Mouse (Mus musculus) intestine, embryonic 15.5 days (tissue): ENCODE data around the gene Ptger4. TPM values are rescaled to one million over a fixed set of nuclear protein-coding genes. Genes with fewer than 3 reads are reported as not detected.
"Not testable (repeated sequence)": the region's sequence is repeated elsewhere in the genome, so short reads cannot be mapped to it uniquely, and the experiment has no call there.

ENCODE experiments used
- ATAC-seq: fragments of 200-750 bp; cut with Nextera tagmentation; 2 replicates; pipeline ENCODE4 v1.8.0; 2017; ENCODE audit warnings: moderate TSS enrichment, moderate library complexity
- H3K27ac ChIP-seq: fragments of 300-500 bp; sonication (generic); 2 replicates; pipeline ENCODE4 v1.5.1; 2015; ENCODE audit warnings: mild to moderate bottlenecking, inconsistent platforms
- H3K27me3 ChIP-seq: fragments of 300-500 bp; sonication (generic); replicated peaks from 2 replicates; pipeline ENCODE4 v1.6.1; 2015; ENCODE audit warnings: inconsistent platforms
- H3K36me3 ChIP-seq: fragments of 300-500 bp; sonication (generic); 2 replicates; pipeline ENCODE4 v1.6.1; 2015; ENCODE audit warnings: inconsistent platforms
- H3K4me1 ChIP-seq: fragments of 300-500 bp; sonication (generic); replicated peaks from 2 replicates; pipeline ENCODE4 v1.6.1; 2015; ENCODE audit warnings: inconsistent platforms
- H3K4me2 ChIP-seq: fragments of 300-500 bp; sonication (generic); replicated peaks from 2 replicates; pipeline ENCODE4 v1.6.1; 2015; ENCODE audit warnings: mild to moderate bottlenecking, inconsistent platforms
- H3K4me3 ChIP-seq: fragments of 300-500 bp; sonication (generic); replicated peaks from 2 replicates; pipeline ENCODE4 v1.5.1; 2015; ENCODE audit warnings: inconsistent platforms
- H3K9ac ChIP-seq: fragments of 300-500 bp; sonication (generic); 2 replicates; pipeline ENCODE4 v1.6.1; 2015; ENCODE audit warnings: inconsistent platforms
- H3K9me3 ChIP-seq: fragments of 300-500 bp; sonication (generic); 2 replicates; pipeline ENCODE4 v1.6.1; 2016; ENCODE audit warnings: inconsistent platforms
- WGBS: fragments of 180-500 bp; shearing (Covaris S2); methylation state at CpG from one replicate; pipeline ENCODE4 v1.1.7; 2015; 5-methylcytosine and 5-hydroxymethylcytosine counted together
- polyA plus RNA-seq: library from polyadenylated mRNA; unstranded; fragments of >200 nt; fragmentation: Nextera tagmentation; extraction: Ambion mirVana; gene quantifications from 2 replicates; pipeline ENCODE4 v1.2.1, GENCODE M21; 2015

Ptger4 gene
- polyA plus RNA-seq, 1 experiment from 2014 or later: 5.4 TPM

DNA sequence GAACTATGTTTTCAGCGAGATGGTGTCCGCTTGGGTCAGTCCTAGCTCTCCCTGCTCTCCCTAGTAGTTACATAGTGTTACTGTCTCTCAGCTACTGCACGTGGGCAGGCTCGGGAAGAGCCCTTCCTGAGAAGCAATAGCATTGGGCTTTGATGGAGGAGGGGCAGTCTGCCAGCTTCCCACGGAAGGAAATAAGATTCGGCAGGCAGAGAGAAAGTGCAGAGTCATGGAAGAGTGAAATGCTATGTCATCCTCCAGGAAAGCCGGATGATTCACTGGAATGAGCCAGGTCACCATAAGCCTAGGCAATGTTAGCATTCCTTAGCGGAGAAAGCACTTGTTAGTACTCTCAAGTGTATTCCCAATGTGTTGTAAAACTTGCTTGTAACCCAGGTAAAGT lies 8.5 kb downstream of the Ptger4 start:
- H3K27ac ChIP-seq: no peak overlapping the region
- ATAC-seq: peak; percentile 40; the same call in 1 of the 2 replicates
- H3K4me1 ChIP-seq: no peaks in the 10 kb centered on the region
- no peak overlapping the region for H3K4me2 ChIP-seq
- no peak overlapping the region for H3K4me3 ChIP-seq
- WGBS: 31% methylated on average over 8 of the region's 8 CpGs
- H3K9me3 ChIP-seq: no peaks in the 10 kb centered on the region
- H3K27me3 ChIP-seq: no peaks in the 10 kb centered on the region
- H3K36me3 ChIP-seq: no peaks in the 10 kb centered on the region
- H3K9ac ChIP-seq: no peak overlapping the region

DNA sequence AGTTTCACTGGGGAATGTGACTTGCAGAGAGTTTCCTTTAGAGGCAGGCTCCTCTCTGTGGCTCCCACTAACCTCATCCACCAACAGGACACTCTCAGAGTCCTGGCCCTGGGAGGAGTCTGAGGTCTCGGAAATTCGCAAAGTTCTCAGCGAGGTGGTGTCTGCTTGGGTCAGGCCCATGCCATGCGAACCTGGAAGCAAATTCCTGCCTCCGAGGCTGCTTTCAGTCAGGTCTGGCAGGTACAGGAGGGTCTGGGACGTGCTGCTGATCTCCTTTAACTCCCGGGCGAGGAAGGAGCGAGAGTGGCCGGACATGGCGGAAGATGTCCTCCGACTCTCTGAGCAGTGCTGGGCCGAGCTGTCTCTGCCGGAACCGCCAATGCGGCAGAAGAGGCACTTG lies 9.3 kb downstream of the Ptger4 start:
- H3K36me3 ChIP-seq: no peaks in the 10 kb centered on the region
- no peaks in the 10 kb centered on the region for H3K4me1 ChIP-seq
- WGBS: 88% methylated on average over 16 of the region's 16 CpGs
- no peak overlapping the region for H3K4me3 ChIP-seq
- H3K27me3 ChIP-seq: no peaks in the 10 kb centered on the region
- no peak overlapping the region for H3K27ac ChIP-seq
- H3K9ac ChIP-seq: no peak overlapping the region
- H3K4me2 ChIP-seq: no peak overlapping the region
- no peak for ATAC-seq
- no peaks in the 10 kb centered on the region for H3K9me3 ChIP-seq

DNA sequence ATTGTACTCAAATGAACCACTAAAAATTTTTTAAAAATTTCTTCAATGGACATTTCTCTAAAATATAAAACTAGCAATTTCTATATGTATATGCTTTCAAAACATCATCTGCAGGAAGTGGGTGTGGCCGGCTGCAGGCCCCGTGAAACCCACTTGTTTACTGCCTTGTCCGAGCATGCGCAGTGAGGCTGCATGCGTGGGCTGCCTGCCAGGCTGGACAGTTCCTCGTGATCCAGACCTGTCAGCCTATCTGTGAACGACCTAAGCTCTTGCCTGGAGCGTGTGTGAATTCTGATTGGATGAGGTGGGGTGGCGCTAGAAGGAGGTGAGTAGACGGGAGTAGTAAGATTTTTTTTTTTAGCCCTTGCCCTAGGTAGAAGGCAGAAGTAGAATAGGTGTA lies 13.2 kb downstream of the Ptger4 start:
- H3K36me3 ChIP-seq, H3K27ac ChIP-seq, H3K9me3 ChIP-seq, H3K4me2 ChIP-seq, H3K9ac ChIP-seq, H3K4me3 ChIP-seq, H3K27me3 ChIP-seq, ATAC-seq, H3K4me1 ChIP-seq: not testable (repeated sequence)
- 81% methylated on average over 10 of the region's 10 CpGs for WGBS

DNA sequence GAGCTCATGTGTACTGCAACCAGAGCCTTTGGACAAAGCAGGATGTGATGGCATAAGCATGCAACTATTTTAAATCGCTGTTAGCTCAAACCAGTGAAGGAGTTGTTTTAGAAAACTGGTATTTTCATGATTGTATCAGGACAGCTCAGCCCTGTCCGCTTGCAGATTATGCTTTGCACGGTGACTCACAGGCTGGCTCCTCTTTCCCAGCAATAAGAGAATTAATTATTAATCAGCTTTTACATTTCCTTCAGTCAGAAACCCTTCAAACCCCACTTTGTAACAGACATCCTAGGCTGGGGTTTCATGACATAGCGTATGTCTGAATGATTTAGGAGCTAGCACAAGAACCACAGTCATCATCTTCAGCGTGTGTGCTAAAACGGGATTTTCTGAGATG lies 23.5 kb downstream of the Ptger4 start:
- peak; percentile 90 for ATAC-seq
- no peak overlapping the region for H3K9ac ChIP-seq
- H3K36me3 ChIP-seq: no peaks in the 10 kb centered on the region
- H3K4me3 ChIP-seq: no peak overlapping the region
- H3K27ac ChIP-seq: no peak overlapping the region
- 74% methylated on average over 6 of the region's 6 CpGs for WGBS
- no peak overlapping the region for H3K4me2 ChIP-seq
- no peaks in the 10 kb centered on the region for H3K27me3 ChIP-seq
- 0 out of 2 replicates have a peak, but pooled peaks cover 2% of the 10 kb centered on the region for H3K4me1 ChIP-seq
- H3K9me3 ChIP-seq: no peaks in the 10 kb centered on the region

DNA sequence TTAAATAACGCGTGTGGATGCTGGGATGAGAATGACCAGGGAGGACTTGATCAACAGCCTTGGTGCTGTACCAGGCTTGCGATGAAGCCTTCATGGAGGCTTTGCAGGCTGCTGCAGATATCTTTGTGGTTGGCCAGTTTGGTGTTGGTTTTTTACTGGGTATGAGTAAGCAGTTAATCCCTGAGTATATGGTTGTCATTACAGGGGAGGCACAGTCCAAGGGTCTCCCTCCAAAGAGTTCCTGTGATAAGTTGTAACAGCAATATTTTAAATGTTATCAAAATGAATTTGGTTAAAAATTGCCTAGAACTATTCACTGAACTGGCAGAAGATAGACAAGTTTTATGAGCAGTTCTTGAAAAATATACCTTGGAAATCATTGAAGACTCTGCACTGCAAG lies 34.9 kb downstream of the Ptger4 start:
- no peaks in the 10 kb centered on the region for H3K36me3 ChIP-seq
- WGBS: 89% methylated on average over 3 of the region's 3 CpGs
- no peak overlapping the region for H3K4me2 ChIP-seq
- H3K4me3 ChIP-seq: no peak overlapping the region
- no peaks in the 10 kb centered on the region for H3K9me3 ChIP-seq
- ATAC-seq: peak; percentile 77
- H3K9ac ChIP-seq: no peak overlapping the region
- H3K27ac ChIP-seq: no peak overlapping the region
- no peaks in the 10 kb centered on the region for H3K4me1 ChIP-seq
- H3K27me3 ChIP-seq: no peaks in the 10 kb centered on the region

DNA sequence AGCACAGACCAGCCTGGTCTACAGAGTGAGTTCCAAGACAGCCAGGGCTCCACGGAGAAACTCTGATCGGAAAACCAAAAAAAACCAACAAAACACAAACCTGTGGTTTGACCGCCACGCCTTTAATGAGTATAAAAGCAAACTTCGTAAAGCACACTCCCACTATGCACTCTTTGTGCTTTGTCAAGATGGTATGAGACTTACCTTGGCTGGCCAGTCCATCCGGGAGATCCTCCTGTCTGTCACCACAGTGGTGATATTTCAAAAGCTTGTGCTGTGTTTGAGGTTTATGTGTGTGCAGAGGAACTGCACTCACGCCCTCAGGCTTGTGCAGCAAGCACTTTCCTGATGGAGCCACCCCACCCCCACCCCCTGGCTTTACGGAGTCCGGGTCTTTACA lies 38.8 kb downstream of the Ptger4 start:
- Histone ChIP-seq H3K27me3 (no peaks in the 10 kb centered on the region), H3K4me3 (no peak overlapping the region), H3K9ac (no peak overlapping the region), H3K36me3 (no peaks in the 10 kb centered on the region; the same call in 1 of the 2 replicates), H3K27ac (no peak overlapping the region), H3K4me1 (no peaks in the 10 kb centered on the region), H3K9me3 (no peaks in the 10 kb centered on the region), H3K4me2 (no peak overlapping the region)
- WGBS: 78% methylated on average over 9 of the region's 9 CpGs
- ATAC-seq: no peak

DNA sequence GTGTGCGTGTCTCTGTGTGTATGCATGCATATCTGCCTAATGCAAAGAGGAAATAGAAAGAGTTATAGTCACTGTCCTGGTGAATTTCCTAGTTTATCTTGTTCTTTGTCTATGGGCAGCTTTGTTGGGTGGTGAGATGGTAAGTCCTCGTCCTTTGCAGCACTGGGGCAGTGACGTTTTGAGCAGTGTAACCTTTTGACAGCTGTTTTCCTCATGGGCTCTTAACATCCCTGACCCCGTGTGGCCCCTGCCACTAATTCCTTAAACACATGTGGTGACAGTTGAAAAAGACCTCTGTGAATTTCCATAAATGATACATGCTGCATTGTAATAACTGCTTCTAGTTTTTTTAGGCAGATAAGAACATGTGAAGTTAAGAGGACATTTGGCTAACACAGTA lies 47.3 kb downstream of the Ptger4 start:
- Histone ChIP-seq H3K4me3 (no peak overlapping the region), H3K9ac (no peak overlapping the region), H3K4me2 (peak overlapping the region; percentile 22; the same call in 1 of the 2 replicates), H3K27ac (peak overlapping the region; percentile 52; the same call in 1 of the 2 replicates), H3K4me1 (no peaks in the 10 kb centered on the region), H3K9me3 (no peaks in the 10 kb centered on the region), H3K27me3 (no peaks in the 10 kb centered on the region), H3K36me3 (peaks cover 5% of the 10 kb centered on the region; the same call in 1 of the 2 replicates)
- ATAC-seq: no peak; the same call in 1 of the 2 replicates
- 56% methylated on average over 4 of the region's 4 CpGs for WGBS

DNA sequence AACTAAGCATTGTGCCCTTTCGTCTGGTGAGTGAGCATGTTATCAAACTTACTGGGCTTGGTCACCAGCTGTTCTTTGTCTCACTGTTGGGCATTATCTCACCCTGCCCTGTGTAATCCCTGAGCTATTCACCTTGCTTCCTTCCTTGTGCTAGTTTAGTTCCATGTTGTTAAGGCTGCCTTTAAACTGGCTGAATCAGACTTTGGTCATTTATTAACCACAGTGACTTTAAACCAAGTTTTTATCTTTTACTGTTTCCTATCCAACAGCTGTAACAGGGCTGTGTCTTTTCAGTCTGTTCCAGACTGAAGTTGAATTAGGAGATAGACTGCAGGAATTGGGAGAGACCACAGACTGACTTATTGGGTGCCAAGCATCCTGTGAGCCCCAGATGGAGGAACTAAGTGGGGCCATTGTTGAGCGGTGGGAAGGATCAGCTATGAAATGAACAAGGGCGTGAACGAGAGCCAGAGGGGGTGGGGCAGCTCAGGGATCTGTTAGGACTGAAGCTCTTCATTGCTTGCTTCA lies 47.9 kb downstream of the Ptger4 start:
- peak; percentile 96 for ATAC-seq
- Histone ChIP-seq H3K27me3 (no peaks in the 10 kb centered on the region), H3K36me3 (peaks cover 5% of the 10 kb centered on the region; the same call in 1 of the 2 replicates), H3K9ac (no peak overlapping the region), H3K4me1 (no peaks in the 10 kb centered on the region), H3K4me3 (no peak overlapping the region), H3K27ac (peak overlapping the region; percentile 52; the same call in 1 of the 2 replicates), H3K4me2 (peak overlapping the region; percentile 22; the same call in 1 of the 2 replicates), H3K9me3 (no peaks in the 10 kb centered on the region)
- WGBS: 53% methylated on average over 4 of the region's 4 CpGs

DNA sequence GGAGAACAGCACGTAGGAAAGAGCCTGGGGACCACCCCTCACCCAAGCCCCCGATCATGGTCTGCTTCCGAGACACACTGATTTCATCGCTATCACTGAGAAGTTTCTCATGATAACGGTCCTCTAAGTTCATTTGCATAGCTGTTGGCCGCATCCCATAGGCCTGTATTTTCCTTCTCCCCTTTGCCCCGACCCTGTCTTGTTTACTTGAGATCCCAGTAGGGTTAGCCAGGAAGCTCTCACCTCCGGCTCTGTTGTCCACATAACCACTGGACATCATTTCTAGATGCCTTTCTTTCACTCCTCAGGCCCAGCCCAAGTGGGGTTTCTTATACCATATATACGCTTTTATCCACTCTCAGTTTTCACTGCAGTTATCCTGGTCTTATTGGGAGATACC lies 49.1 kb downstream of the Ptger4 start:
- Histone ChIP-seq H3K4me2 (no peak overlapping the region), H3K27me3 (no peaks in the 10 kb centered on the region), H3K27ac (no peak overlapping the region), H3K9me3 (no peaks in the 10 kb centered on the region), H3K4me1 (no peaks in the 10 kb centered on the region), H3K9ac (no peak overlapping the region), H3K36me3 (peaks cover 7% of the 10 kb centered on the region; the same call in 1 of the 2 replicates), H3K4me3 (no peak overlapping the region)
- no peak for ATAC-seq
- WGBS: 88% methylated on average over 9 of the region's 9 CpGs

DNA sequence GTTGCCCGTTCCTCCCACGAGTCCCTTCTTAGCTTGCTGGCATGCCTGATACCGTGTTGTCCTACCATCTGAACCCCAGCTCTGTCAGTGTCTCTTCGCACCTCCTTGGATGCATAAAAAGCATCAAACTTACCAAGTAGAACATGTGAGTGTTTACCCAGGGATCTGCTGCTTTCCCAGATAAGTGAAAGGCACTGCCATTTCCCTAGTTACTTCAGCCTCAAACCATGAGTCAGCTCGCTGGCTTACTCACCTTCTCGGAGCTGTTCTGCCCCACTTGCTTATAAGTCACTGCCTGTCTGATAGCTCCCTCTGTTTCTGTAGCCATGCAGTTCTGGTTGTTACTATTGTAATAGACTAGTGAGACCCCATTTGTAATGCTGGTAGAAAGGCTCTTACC lies 49.5 kb downstream of the Ptger4 start:
- no peak overlapping the region for H3K27ac ChIP-seq
- no peak overlapping the region for H3K9ac ChIP-seq
- ATAC-seq: no peak

DNA sequence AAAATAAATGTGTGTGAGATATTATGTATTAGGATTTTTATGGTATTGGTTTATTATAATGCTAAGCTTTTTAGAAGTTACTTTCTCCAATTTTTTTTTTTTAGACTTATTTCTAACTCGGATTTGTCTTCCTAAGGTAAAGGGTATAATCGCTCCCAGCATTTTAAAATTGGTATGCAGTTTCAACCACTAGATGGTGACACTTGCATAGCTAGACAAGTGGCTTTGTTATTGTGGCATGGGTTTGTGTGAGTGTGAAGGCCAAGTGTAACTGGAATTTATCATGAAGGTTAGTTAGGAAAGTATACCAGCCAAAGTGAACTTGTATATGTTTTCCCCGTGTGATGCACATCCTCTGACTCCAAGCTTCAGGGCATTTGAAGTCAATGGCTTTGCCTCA lies 50.2 kb downstream of the Ptger4 start:
- WGBS: 71% methylated on average over 3 of the region's 3 CpGs
- no peak overlapping the region for H3K27ac ChIP-seq
- H3K36me3 ChIP-seq: peaks cover 7% of the 10 kb centered on the region; the same call in 1 of the 2 replicates
- no peak overlapping the region for H3K4me3 ChIP-seq
- no peak overlapping the region for H3K9ac ChIP-seq
- no peak for ATAC-seq
- no peaks in the 10 kb centered on the region for H3K9me3 ChIP-seq
- no peaks in the 10 kb centered on the region for H3K4me1 ChIP-seq
- no peaks in the 10 kb centered on the region for H3K27me3 ChIP-seq
- H3K4me2 ChIP-seq: no peak overlapping the region

More for the DNA sequence above, 49.5 kb downstream of the Ptger4 start:
- Histone ChIP-seq H3K4me1 (no peaks in the 10 kb centered on the region), H3K9me3 (no peaks in the 10 kb centered on the region), H3K4me3 (no peak overlapping the region), H3K36me3 (peaks cover 7% of the 10 kb centered on the region; the same call in 1 of the 2 replicates), H3K4me2 (no peak overlapping the region), H3K27me3 (no peaks in the 10 kb centered on the region)
- WGBS: 80% methylated on average over 6 of the region's 6 CpGs

DNA sequence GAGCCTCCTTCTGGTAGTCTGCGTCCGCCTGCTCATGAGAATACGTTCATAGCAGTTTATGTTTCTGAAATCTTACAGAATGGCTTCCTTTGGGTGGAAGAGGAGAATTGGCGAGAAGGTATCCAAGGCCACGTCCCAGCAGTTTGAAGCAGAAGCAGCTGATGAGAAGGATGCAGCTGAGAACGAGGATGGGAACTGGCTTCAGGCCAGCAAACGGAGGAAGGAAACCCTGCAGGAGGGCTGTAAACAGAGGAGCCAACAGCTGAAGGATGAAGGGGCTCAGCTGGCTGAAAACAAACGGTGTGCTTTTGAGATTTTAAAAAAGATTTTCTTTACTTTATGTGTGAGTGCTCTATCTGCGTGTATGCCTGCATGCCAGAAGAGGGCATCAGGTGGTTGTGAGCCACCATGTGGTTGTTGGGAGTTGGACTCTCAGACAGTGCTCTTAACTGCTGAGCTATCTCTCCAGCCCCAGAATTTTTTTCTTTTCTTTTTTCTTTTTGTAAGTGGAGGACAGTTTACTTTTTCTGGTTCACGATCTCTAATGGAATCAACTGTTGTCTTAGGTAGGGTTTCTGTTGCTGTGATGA lies 54.4 kb downstream of the Ptger4 start:
- H3K36me3 ChIP-seq: peaks cover 4% of the 10 kb centered on the region; the same call in 1 of the 2 replicates
- no peak overlapping the region for H3K4me2 ChIP-seq
- H3K9ac ChIP-seq: no peak overlapping the region
- no peaks in the 10 kb centered on the region for H3K9me3 ChIP-seq
- no peak overlapping the region for H3K4me3 ChIP-seq
- WGBS: 52% methylated on average over 10 of the region's 10 CpGs
- ATAC-seq: no peak
- H3K27ac ChIP-seq: no peak overlapping the region
- H3K27me3 ChIP-seq: no peaks in the 10 kb centered on the region
- peaks cover 12% of the 10 kb centered on the region for H3K4me1 ChIP-seq

DNA sequence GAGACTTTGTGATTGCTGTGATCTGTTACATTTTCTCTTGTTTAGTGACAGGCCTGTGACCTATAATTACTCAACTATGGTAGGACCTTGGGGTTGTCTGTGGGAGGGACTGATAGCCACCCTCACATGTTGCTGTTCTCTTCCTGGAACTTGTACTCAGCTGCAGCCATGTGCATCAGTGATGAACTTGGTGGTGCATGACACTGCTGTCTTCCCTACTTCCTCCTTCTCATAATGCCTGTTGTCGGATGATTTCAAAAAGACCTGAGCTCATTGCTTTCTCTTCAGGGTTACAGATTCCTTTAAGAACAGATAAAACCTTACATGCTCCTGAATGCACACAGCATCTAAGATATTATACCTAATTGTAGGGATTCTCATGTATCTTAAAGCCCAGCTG lies 56.0 kb downstream of the Ptger4 start:
- Histone ChIP-seq H3K27me3 (no peaks in the 10 kb centered on the region), H3K9ac (no peak overlapping the region), H3K27ac (no peak overlapping the region), H3K4me1 (peaks cover 17% of the 10 kb centered on the region), H3K4me2 (no peak overlapping the region), H3K9me3 (no peaks in the 10 kb centered on the region), H3K4me3 (no peak overlapping the region), H3K36me3 (0 out of 2 replicates have a peak, but pooled peaks cover 3% of the 10 kb centered on the region)
- ATAC-seq: no peak
- 92% methylated on average over 1 of the region's 1 CpGs for WGBS
